Mouse (Mus musculus) liver, postnatal 0 days (tissue): ENCODE measurements around the gene Slc7a4.

Experiments
- CTCF ChIP-seq: sonication (generic); IDR thresholded peaks from 2 replicates; pipeline ENCODE4 v1.5.1; 2016; ENCODE audit warnings: antibody characterized with exemption, low read depth
- EP300 ChIP-seq: IDR thresholded peaks from 2 replicates; pipeline ENCODE4 v1.6.1; 2016; ENCODE audit warnings: antibody characterized with exemption, low read depth, mild to moderate bottlenecking

GRCm38 (mm10) chr16:17566186-17566585 lies 16.8 kb downstream of the Slc7a4 start:
- TF ChIP-seq CTCF (peak; percentile 13; the same call in 1 of the 2 replicates), EP300 (no peak)
